Mouse (Mus musculus) hematopoietic multipotent progenitor cell, adult 10-12 weeks (in vitro differentiated cells): Measurements from ENCODE around the gene Tas2r106. TPM values are rescaled to one million over a fixed set of nuclear protein-coding genes. Genes with fewer than 3 reads are reported as not detected.

Source experiments
- polyA plus RNA-seq: library from polyadenylated mRNA; stranded (reverse); fragments of >175 nt; gene quantifications from 2 replicates; pipeline ENCODE4 v1.2.3, GENCODE M21; 2012; ENCODE audit warnings: low replicate concordance

Tas2r106 gene
- not detected in 2 replicates for polyA plus RNA-seq

DNA sequence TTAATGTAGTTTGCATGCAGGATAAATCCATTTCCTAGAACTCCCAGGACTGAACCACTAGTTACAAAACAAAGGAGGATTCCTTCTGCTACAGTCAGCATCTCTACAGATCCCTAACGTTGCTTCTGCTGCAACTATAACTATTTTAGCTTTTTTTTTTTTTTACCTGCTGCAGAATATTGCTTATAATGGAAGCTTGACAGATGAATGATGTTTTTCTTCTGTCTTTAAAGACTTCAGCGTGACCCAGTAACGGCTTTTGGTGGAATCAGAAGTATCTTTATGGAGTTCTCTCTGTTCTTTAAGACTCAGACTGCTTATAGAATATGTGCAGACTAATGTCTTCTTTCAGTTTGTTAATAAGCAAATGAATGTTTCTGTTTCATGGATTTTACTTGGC lies at the start of gene Tas2r106:
Gene Tas2r106, minus strand, starts transcription at position 101 of the 400 bp plus-strand sequence.

DNA sequence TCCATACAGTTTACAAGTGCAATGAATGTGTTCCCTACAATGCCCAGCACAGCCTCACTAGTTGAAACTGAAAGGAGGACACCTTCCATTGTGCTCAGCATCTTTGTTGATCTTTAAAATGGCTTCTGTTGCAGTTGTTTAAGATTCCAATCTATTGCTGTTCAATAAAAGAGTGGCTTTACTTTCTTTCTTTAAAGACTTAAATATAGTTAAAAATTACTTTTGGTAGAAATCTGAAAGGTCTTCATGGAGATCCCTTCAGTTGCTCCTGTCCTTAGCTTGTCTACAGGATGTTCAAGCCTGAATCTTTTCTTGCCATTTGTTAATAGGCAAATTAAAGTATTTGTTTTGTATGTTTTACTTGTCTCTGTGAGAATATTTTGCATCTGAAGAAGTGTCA lies 11.3 kb upstream of the Tas2r106 start, which contains the start of gene Tas2r114:
Gene Tas2r114, minus strand, starts transcription at position 101 of the 400 bp plus-strand sequence.

DNA sequence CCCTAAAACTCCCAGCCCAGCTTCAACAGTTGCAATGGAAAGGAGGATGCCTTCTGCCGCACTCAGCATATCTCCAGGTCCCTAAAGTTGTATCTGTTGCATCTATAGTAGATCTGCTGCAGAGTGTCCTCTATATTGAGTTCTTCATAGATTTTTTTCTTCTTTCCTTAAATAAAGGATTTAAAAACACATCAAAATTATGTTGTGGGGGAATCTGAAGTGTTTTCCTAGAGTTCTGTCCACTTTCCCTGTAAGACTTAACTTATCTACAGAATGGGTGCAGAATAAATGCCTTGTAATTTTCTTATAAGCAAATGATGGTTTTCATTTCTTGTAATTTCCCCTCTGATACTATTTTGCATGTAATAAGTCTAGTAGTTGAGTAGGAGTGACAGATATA lies 8.7 kb upstream of the Tas2r106 start, which contains the start of gene Tas2r105:
Gene Tas2r105, minus strand, starts transcription at position 101 of the 400 bp plus-strand sequence.

DNA sequence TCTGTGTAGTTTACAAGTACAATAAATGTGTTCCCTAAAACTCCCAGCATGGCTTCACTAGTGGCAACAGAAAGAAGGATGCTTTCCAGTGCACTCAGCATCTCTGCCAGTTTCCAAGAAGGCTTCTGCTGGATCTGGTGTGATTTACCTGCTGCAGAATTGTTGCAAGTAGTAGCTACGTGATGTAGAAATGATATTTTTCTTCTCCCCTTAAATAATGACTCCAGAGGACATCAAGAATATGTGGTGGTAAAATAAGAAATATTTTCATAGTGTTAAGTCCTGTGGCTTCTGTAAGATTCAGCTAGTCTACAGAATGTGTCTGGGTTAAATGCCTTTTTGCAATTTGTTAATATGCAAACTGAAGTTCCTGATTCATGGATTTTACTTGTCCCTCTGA lies 7.0 kb upstream of the Tas2r106 start, which contains the start of gene Tas2r104:
Gene Tas2r104, minus strand, starts transcription at position 101 of the 400 bp plus-strand sequence.

DNA sequence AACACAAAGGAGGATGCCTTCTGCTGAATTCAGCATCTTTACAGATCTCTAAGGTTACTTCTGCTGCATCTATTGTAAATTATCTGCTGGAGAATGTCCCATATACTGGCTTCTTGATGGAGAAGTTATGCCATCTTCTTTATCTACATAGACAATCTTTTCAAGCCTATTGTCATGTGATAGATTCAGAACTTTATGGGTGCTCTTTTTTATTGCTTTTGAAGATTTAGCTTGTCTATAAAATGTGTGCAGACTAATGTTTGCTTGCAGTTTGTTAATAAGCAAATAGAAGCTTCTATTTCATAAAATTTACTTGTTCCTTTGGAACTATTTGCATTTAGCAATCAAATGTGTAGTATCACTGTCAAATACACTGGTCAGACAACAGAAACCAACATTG lies 18.6 kb downstream of the Tas2r106 start, which contains the start of gene Tas2r107:
Gene Tas2r107, minus strand, starts transcription at position 101 of the 400 bp plus-strand sequence.

DNA sequence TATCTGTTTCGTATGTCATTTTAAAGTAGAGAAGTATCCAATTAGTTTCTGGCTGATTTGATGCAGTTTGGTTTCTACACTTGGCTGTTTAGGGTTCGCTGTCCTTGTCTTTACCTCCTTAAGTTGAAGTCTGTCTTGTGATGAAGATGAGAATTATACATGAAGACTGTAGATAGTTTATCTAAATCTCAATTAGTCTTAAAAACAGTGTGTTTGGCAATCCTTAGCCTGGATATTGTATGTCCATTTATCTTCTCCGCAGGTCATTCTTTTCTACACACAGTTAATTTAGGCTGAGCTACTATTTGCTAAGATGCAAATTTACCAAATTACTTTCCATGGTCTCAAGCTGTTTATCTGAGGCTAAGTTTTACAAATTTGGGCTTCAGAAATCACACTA lies 47.9 kb downstream of the Tas2r106 start, which contains the start of gene Tas2r130:
Gene Tas2r130, minus strand, starts transcription at position 101 of the 400 bp plus-strand sequence.

Other genes with a start within 250 kb of the Tas2r106 start
- gene 5430401F13Rik, start 192.5 kb downstream of the Tas2r106 start, polyA plus RNA-seq, result not detected in 2 replicates
- not detected in 2 replicates for gene Gm6619, start 192.5 kb downstream of the Tas2r106 start, polyA plus RNA-seq
- not detected in 2 replicates for gene Tas2r130, start 48.0 kb downstream of the Tas2r106 start, polyA plus RNA-seq
- not detected in 2 replicates for gene Tas2r107, start 18.7 kb downstream of the Tas2r106 start, polyA plus RNA-seq
- gene Tas2r104, start 6.9 kb upstream of the Tas2r106 start, polyA plus RNA-seq, result not detected in 2 replicates
- not detected in 2 replicates for gene Tas2r105, start 8.6 kb upstream of the Tas2r106 start, polyA plus RNA-seq
- gene Tas2r114, start 11.2 kb upstream of the Tas2r106 start, polyA plus RNA-seq, result not detected in 2 replicates